Mouse (Mus musculus) forebrain, postnatal 0 days (tissue): Measurements from ENCODE around the gene Cntn6. TPM values are rescaled to one million over a fixed set of nuclear protein-coding genes. Genes with fewer than 3 reads are reported as not detected.
A peak's percentile ranks its signal among the peaks of the same experiment; 100 is the strongest.

Experiments used
- ATAC-seq: fragments of 200-750 bp; cut with Nextera tagmentation; 2 replicates; pipeline ENCODE4 v1.8.0; 2017; ENCODE audit warnings: mild to moderate bottlenecking, moderate library complexity
- DNase-seq: peaks from one replicate; pipeline ENCODE4 v3.0.0-alpha.2; 2015
- H3K27ac ChIP-seq: fragments of 300-500 bp; sonication (generic); 2 replicates; pipeline ENCODE4 v1.5.1; 2014; ENCODE audit warnings: low read depth, mild to moderate bottlenecking, antibody characterized with exemption, low read length, moderate library complexity, mixed read lengths
- H3K27me3 ChIP-seq: fragments of 300-500 bp; sonication (generic); 2 replicates; pipeline ENCODE4 v1.6.1; 2014; ENCODE audit warnings: mild to moderate bottlenecking, low read length, mixed read lengths; ENCODE audit not compliant: insufficient read depth
- H3K36me3 ChIP-seq: fragments of 300-500 bp; sonication (generic); 2 replicates; pipeline ENCODE4 v1.6.1; 2014; ENCODE audit warnings: mild to moderate bottlenecking, moderate library complexity; ENCODE audit not compliant: insufficient read depth
- H3K4me1 ChIP-seq: fragments of 300-500 bp; sonication (generic); 2 replicates; pipeline ENCODE4 v1.6.1; 2014; ENCODE audit warnings: antibody characterized with exemption; ENCODE audit not compliant: insufficient read depth
- H3K4me2 ChIP-seq: fragments of 300-500 bp; sonication (generic); 2 replicates; pipeline ENCODE4 v1.6.1; 2014; ENCODE audit warnings: low read depth, mild to moderate bottlenecking, moderate library complexity
- H3K4me3 ChIP-seq: fragments of 300-500 bp; sonication (generic); 2 replicates; pipeline ENCODE4 v1.5.1; 2014; ENCODE audit warnings: low read depth, low read length, mixed read lengths
- H3K9ac ChIP-seq: fragments of 300-500 bp; sonication (generic); 2 replicates; pipeline ENCODE4 v1.6.1; 2014; ENCODE audit warnings: mild to moderate bottlenecking
- H3K9me3 ChIP-seq: fragments of 300-500 bp; sonication (generic); 2 replicates; pipeline ENCODE4 v1.6.1; 2016; ENCODE audit warnings: low read length
- CTCF ChIP-seq: sonication (generic); IDR thresholded peaks from 2 replicates; pipeline ENCODE4 v1.5.1; 2016; ENCODE audit warnings: antibody characterized with exemption, control low read depth, low read depth
- WGBS: fragments of 180-500 bp; shearing (Covaris S2); extraction: QIAGEN DNeasy Blood & Tissue Kit; methylation state at CpG from one replicate; pipeline ENCODE4 v1.1.7; 2014; 5-methylcytosine and 5-hydroxymethylcytosine counted together
- polyA plus RNA-seq: library from polyadenylated mRNA; unstranded; fragments of >200 nt; fragmentation: Nextera tagmentation; extraction: Ambion mirVana; gene quantifications from 2 replicates; pipeline ENCODE4 v1.2.1, GENCODE M21; 2015
- total RNA-seq: library from RNA; depleted of rRNA; stranded (reverse); fragments of >200 nt; gene quantifications from 2 replicates; pipeline ENCODE4 v1.2.3, GENCODE M21; 2014

The Cntn6 gene
- total and polyA plus RNA-seq, 2 experiments from 2014 or later: 16.1 to 29.7 TPM

GRCm38 (mm10) chr6:104569564-104569963 is 77.0 kb downstream of the Cntn6 start:
- no peak for DNase-seq
- no peaks in the 10 kb centered on the region for H3K4me1 ChIP-seq
- TF ChIP-seq CTCF: no peak

GRCm38 (mm10) chr6:104588028-104588427 is 95.4 kb downstream of the Cntn6 start:
- H3K36me3 ChIP-seq: no peaks in the 10 kb centered on the region

More at GRCm38 (mm10) chr6:104569564-104569963, 77.0 kb downstream of the Cntn6 start:
- no peak overlapping the region for H3K4me2 ChIP-seq
- no peak overlapping the region for H3K4me3 ChIP-seq
- H3K27ac ChIP-seq: no peak overlapping the region
- no peaks in the 10 kb centered on the region for H3K36me3 ChIP-seq
- no peak overlapping the region for H3K9ac ChIP-seq
- no peaks in the 10 kb centered on the region for H3K27me3 ChIP-seq
- no peak for ATAC-seq
- no peaks in the 10 kb centered on the region for H3K9me3 ChIP-seq

GRCm38 (mm10) chr6:104600838-104601397 is 108.3 kb downstream of the Cntn6 start:
- no peak for TF ChIP-seq CTCF
- H3K9me3 ChIP-seq: no peaks in the 10 kb centered on the region
- no peaks in the 10 kb centered on the region for H3K36me3 ChIP-seq
- H3K4me3 ChIP-seq: no peak overlapping the region
- H3K4me1 ChIP-seq: no peaks in the 10 kb centered on the region
- ATAC-seq: no peak
- no peak overlapping the region for H3K9ac ChIP-seq
- no peak overlapping the region for H3K27ac ChIP-seq
- WGBS: 74% methylated on average over 2 of the region's 2 CpGs
- H3K27me3 ChIP-seq: no peaks in the 10 kb centered on the region
- DNase-seq: no peak
- H3K4me2 ChIP-seq: no peak overlapping the region

More at GRCm38 (mm10) chr6:104588028-104588427, 95.4 kb downstream of the Cntn6 start:
- no peak for DNase-seq
- ATAC-seq: no peak
- Histone ChIP-seq H3K9ac (no peak overlapping the region), H3K27me3 (no peaks in the 10 kb centered on the region), H3K4me3 (no peak overlapping the region), H3K4me1 (no peaks in the 10 kb centered on the region), H3K4me2 (no peak overlapping the region), H3K9me3 (no peaks in the 10 kb centered on the region), H3K27ac (no peak overlapping the region)
- no peak for TF ChIP-seq CTCF
- 72% methylated on average over 3 of the region's 3 CpGs for WGBS

- Histone ChIP-seq H3K4me3 (no peak overlapping the region), H3K4me1 (no peaks in the 10 kb centered on the region), H3K27me3 (no peaks in the 10 kb centered on the region), H3K4me2 (no peak overlapping the region), H3K36me3 (no peaks in the 10 kb centered on the region), H3K9me3 (no peaks in the 10 kb centered on the region), H3K9ac (no peak overlapping the region), H3K27ac (no peak overlapping the region)
- DNase-seq: no peak
- no peak for ATAC-seq
- TF ChIP-seq CTCF: no peak
These were observed 110.3 kb downstream of the Cntn6 start for GRCm38 (mm10) chr6:104602894-104603293.

- H3K4me1 ChIP-seq: no peaks in the 10 kb centered on the region
- TF ChIP-seq CTCF: no peak
These were observed 110.8 kb downstream of the Cntn6 start for GRCm38 (mm10) chr6:104603371-104603770.

GRCm38 (mm10) chr6:104605214-104605613 is 112.6 kb downstream of the Cntn6 start:
- no peak overlapping the region for H3K9ac ChIP-seq

More at GRCm38 (mm10) chr6:104603371-104603770, 110.8 kb downstream of the Cntn6 start:
- DNase-seq: peak; percentile 13
- Histone ChIP-seq H3K36me3 (no peaks in the 10 kb centered on the region), H3K27me3 (no peaks in the 10 kb centered on the region), H3K9ac (no peak overlapping the region), H3K4me3 (no peak overlapping the region), H3K27ac (no peak overlapping the region), H3K9me3 (no peaks in the 10 kb centered on the region), H3K4me2 (no peak overlapping the region)
- ATAC-seq: no peak
- WGBS: 34% methylated on average over 4 of the region's 4 CpGs

GRCm38 (mm10) chr6:104653518-104653917 is 160.9 kb downstream of the Cntn6 start:
- Histone ChIP-seq H3K9me3 (no peaks in the 10 kb centered on the region), H3K9ac (no peak overlapping the region), H3K4me2 (no peak overlapping the region), H3K4me3 (no peak overlapping the region), H3K4me1 (no peaks in the 10 kb centered on the region), H3K27ac (no peak overlapping the region), H3K27me3 (no peaks in the 10 kb centered on the region), H3K36me3 (no peaks in the 10 kb centered on the region)
- 31% methylated on average over 3 of the region's 3 CpGs for WGBS
- no peak for ATAC-seq
- TF ChIP-seq CTCF: no peak
- DNase-seq: no peak

More at GRCm38 (mm10) chr6:104605214-104605613, 112.6 kb downstream of the Cntn6 start:
- H3K27me3 ChIP-seq: no peaks in the 10 kb centered on the region
- TF ChIP-seq CTCF: no peak
- DNase-seq: no peak
- H3K4me3 ChIP-seq: no peak overlapping the region
- H3K36me3 ChIP-seq: no peaks in the 10 kb centered on the region
- H3K4me1 ChIP-seq: no peaks in the 10 kb centered on the region
- WGBS: 28% methylated on average over 3 of the region's 3 CpGs
- no peak overlapping the region for H3K4me2 ChIP-seq
- no peak for ATAC-seq
- H3K9me3 ChIP-seq: no peaks in the 10 kb centered on the region
- no peak overlapping the region for H3K27ac ChIP-seq
